Mouse (Mus musculus): ENCODE data around the gene Grik3. TPM values are rescaled to one million over a fixed set of nuclear protein-coding genes. Genes with fewer than 3 reads are reported as not detected.

Grik3 gene
- polyA plus RNA-seq, 2 experiments from 2014 or later, result not detected

DNA sequence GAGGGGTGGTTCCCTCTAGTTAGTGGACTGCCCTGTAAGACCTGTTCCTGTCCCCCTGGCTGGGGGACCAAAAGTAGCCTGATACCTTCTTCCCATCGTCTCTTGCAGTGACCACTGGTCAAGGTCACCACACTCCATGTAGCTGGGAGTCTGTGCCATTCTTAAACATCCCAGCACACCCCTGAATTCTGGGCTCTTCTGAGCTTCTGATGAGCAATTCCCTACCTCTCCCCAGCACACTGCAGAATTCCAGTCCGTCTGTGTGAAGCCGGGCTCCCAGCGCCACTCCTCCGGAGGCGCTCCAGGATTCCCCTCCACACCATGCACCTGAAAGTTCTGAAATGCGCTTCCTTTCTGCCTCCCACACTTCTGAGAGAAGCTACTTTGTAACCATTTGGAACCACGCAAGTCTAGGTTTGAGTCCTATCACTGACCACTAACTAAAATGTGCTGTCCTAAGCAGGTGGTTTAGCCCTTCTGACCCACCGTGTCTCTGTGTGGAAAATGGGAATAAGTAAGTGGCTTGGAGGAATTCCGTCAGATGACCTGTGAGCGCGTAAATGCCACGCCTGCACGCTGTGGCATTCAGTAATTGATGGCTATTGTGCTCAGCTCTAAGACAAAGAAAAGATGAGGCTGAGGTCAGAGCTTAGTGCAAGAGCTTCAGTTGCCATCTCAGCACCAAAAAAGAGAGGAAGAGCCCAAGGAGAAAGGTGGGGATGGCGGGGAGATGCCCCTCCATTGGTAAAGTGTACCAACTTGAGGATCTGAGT lies 237.8 kb downstream of the Grik3 start:
- no peak for ATAC-seq

- ATAC-seq, result no peak
Observed at GRCm38 (mm10) chr4:125729305-125730220, 239.1 kb downstream of the Grik3 start.

DNA sequence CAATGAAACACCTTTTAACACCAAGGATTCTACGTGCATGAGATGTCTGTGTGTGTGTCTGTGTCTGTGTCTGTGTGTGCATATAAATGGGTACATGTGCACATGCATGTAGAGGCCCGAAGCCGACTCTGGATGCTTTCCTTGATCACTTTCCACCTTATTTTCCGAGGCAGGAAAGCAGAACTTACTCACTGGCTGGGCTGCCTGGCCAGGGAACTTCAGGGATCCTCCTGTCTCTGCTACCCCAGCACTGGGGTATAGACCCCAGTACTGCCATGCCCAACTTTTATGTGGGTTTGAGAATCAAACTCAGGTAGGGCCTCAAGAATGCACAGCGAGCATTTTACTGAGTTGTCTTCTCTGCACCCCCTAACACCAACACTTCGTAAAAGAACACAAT lies 240.3 kb downstream of the Grik3 start:
- ATAC-seq, result no peak

GRCm38 (mm10) chr4:125736783-125737182 lies 246.3 kb downstream of the Grik3 start:
- ATAC-seq, result no peak

- ATAC-seq, result no peak
Observed at GRCm38 (mm10) chr4:125738825-125739224, 248.3 kb downstream of the Grik3 start.

DNA sequence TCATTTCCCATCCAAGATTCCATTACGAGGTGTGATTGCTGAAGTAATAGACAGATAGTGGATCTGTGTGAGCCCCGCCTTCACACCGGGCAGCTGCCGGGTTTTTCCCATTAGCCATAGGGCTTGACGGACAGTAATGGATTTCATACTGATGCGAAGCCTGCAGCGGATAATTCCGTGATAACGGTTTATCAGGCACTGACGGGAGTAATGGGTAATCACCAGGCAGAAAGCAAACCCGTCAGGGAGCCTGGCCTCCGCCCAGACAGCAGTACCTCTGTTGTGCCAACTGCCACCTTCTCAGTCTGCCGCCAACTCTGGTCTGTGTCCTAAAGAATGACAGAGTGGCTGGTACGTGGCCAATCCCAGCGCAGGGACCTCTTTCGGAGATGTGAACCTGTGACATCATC lies 251.7 kb downstream of the Grik3 start:
- no peak for ATAC-seq

GRCm38 (mm10) chr4:125745902-125746301 lies 255.4 kb downstream of the Grik3 start:
- ATAC-seq, result no peak

GRCm38 (mm10) chr4:125756393-125756792 lies 265.9 kb downstream of the Grik3 start:
- no peak for ATAC-seq

DNA sequence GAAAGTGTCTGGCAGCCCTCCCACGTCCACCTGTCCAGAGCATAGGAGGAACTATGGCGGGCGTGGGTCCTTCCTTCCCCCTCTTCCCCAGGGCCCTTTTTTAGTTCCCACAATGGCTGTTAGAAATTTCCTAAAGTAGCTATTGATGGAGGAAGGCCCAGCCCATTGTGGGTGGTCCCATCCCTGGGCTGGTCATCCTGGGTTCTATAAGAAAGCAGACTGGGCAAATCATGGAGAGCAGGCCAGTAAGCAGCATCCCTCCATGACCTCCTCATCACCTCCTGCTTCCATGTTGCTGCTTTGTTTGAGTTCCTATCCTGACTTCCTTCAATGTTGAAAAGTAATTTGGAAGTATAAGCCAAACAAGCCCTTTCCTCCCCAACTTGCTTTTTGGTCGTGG lies 269.8 kb downstream of the Grik3 start:
- ATAC-seq, result no peak

DNA sequence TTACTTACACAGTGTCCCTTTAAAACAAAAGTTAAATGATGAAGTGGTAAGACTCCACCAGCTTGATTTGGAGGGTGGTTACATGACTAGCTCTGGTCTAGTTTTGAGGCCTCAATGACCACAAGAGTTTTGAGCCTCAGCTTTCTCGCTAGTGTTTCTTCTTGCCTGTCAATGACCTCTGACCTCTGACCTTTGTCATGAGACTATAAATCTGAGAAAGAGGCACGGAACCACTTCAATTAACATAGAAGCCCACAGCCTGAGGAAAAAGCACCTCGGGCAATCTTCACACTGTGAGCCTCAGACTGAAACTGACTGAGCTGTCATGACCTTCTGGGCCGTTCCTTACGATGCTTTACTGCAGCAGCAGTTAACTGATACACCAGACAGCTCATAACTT lies 272.6 kb downstream of the Grik3 start:
- no peak for ATAC-seq

Measured in CD4-positive, CD25-positive, alpha-beta regulatory T cell, adult 4 months (primary cell).